Mouse (Mus musculus): ENCODE data around the gene Golm1.
A peak's percentile ranks its signal among the peaks of the same experiment; 100 is the strongest.

Golm1 gene

DNA sequence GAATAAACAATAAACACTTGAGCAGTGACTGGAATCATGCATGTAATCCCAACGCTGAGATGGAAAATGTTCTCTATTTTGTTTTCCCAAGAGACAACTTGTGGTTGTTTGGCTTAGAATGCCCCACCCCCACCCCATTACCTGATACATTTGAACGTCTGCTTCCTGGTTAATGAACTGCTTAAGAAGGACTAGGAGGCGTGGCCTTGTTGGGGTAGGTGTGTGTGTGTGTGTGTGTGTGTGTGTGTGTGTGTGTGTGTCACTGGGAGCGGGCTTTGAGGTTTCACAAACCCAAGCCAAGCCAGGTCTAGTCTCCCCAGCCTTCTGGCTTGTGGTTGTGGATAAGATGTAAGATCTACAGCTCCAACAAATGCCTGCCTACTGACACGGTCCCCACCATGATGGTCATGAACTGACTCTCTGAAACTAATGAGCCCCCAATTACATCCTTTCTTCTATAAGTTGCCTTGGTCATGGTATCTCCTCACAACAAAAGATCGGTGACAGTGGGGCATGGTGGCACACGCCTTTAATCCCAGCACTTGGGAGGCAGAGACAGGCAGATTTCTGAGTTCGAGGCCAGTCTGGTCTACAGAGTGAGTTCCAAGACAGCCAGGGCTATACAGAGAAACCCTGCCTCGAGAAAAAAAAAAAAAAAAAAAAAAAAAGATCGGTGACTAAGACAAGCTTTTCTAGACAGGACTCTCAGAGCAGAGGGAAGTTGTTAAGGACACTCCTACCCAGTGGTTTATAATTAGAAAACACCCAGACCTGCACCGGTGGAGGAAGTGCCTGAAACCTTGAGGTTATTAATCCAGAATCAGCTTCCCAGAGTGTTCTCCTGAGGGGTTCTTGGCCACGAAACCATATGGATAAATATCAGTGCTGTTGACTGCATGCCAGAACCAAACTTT, 962 bp upstream of the Golm1 start:
- DNase-seq (ENCODE audit: low spot score), result no peak

DNA sequence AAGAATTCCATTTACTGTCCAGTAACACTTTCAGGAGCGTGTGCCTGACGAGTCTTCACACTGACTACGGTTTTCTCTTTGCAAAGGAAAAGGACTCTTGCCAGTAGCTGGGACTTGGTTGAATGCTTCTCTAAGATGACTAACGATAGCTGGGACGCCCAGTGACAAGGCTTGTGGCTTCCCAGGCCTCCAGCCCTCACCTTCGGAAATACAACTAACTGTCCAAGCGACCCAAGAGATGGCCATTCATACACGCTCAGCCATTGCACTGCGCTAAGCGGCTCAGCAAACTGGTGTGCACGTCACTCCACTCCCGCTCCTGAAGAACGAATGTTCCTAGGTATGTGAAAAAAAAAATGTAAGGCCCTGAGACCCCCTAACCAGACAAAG, 855 bp downstream of the Golm1 start:
- no peak for DNase-seq (ENCODE audit: low spot score)

DNA sequence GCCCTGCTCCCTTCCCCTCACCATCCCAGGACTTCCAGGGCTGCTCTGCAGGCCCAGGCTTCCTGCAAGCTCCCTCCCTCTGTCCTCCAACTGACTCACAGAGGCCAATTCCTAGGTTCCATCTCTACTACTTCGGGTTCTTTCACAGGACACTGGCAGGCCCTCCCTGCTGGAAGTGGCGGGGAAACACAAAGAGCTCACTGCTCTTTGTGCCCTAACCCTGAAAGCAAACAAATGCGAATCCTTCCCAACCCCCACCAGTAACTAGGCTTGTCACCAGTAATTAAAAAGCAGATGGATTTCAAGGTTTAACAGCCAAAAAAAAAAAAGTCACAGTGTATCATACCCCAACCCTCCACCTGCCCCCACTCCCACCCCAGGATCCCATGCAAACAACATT, 1.4 kb downstream of the Golm1 start:
- no peak for DNase-seq (ENCODE audit: low spot score)

- DNase-seq (ENCODE audit: low spot score), result no peak
Observed at GRCm38 (mm10) chr13:59673597-59673996, 2.0 kb downstream of the Golm1 start.

DNA sequence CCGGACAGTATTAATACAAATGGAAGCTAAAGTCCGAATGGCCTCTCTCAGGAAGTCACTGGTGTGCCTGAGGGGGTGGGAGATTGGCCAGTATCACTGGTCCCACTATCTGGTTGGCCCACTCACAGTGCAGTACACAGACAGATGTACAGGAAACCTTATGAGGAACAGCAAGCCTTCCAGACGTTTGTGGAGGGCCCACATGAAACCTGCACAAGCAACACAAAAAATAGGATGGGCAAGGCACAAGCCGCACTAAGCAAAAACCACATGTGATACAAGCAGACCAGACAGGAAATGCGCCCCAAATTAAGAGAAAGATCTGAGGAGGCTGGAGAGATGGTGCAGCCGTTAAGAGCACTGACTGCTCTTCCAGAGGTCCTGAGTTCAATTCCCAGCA, 3.4 kb downstream of the Golm1 start:
- DNase-seq (ENCODE audit: low spot score), result no peak

GRCm38 (mm10) chr13:59671521-59671920, 4.1 kb downstream of the Golm1 start:
- no peak for DNase-seq (ENCODE audit: low spot score)

DNA sequence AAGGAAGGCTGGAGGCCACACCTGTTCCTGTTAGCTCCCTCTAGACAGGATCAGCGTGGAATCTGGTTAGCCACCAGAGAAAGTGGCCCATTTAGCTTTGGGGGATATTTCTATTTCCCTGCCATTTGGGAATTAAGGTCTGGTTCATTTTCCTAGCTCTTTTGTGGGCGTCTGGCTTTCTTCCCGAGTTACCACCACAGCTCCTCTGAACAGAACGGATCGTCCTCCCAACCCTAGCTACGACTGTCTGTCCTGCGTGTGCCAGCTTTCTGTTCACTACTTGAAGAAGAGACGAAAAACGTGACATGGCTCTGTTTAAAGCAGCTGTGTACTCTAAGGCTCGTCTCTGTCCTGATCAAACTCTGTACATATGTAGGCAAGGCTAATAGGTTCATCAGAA, 5.7 kb downstream of the Golm1 start:
- no peak for DNase-seq (ENCODE audit: low spot score)

GRCm38 (mm10) chr13:59668501-59669093, 7.0 kb downstream of the Golm1 start:
- DNase-seq (ENCODE audit: low spot score), result peak; percentile 60

- DNase-seq (ENCODE audit: low spot score), result no peak
Observed at GRCm38 (mm10) chr13:59667763-59668162, 7.8 kb downstream of the Golm1 start.

- DNase-seq (ENCODE audit: low spot score), result no peak
Observed at GRCm38 (mm10) chr13:59663939-59664712, 11.5 kb downstream of the Golm1 start.

DNA sequence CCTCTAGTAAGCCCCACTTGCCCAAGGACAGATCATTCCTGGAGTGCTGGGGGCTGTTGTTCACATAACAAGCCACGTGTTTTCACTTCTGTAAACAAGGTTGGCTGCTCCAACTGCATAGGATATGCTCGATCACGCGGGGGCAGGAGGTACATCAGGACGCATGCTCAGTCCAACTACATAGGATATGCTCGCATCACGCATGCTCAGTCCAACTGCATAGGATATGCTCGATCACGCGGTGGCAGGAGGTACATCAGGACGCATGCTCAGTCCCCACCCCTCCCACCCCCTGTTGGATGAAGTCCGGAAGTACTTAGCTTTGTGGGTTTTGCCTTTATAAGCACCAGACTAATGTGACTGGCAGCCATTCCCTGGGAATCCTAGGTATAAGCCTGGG, 13.6 kb downstream of the Golm1 start:
- DNase-seq (ENCODE audit: low spot score), result no peak

DNA sequence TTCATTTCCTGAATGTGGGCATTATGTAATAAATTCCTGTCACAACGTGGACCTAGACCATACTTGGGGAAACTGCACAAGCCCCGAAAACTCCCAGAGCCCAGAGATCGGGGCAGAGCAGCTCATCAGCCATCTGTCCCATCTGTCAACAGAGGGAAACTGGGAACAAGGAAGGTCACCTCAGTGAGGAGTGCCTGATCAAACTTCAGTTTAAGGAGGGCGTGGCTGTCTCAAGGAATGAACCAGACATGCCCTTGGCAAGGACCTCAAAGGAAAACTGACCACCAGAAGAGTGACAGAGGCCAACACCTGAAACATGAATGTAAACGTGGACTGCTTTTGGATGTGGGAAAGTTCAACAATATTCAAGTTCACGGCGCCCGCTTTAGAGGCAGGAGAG, 14.2 kb downstream of the Golm1 start:
- no peak for DNase-seq (ENCODE audit: low spot score)

- DNase-seq (ENCODE audit: low spot score), result no peak
Observed at GRCm38 (mm10) chr13:59660371-59660770, 15.2 kb downstream of the Golm1 start.

GRCm38 (mm10) chr13:59657781-59658180, 17.8 kb downstream of the Golm1 start:
- DNase-seq (ENCODE audit: low spot score), result no peak

DNA sequence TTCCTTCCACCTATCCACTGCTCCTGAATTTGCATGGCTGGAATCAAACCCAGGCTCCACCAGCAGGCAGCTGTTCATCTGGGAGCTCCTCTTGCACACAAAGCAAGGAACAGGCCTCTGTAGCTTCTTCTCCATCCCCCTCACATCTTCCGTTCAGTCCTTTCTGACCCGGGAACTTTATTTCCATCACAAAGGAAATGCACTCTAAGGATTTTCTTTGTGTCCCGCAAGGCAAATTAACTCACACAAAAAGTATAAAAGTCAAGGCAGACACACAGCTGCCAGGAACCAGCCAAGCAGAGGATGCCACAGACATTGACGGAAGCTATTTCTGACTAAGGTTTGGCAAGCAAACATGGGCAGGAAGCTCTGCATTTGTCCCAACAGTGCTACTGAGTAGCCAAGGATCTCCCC, 18.6 kb downstream of the Golm1 start:
- DNase-seq (ENCODE audit: low spot score), result no peak

- no peak for DNase-seq (ENCODE audit: low spot score)
Observed at GRCm38 (mm10) chr13:59656316-59656832, 19.2 kb downstream of the Golm1 start.

DNA sequence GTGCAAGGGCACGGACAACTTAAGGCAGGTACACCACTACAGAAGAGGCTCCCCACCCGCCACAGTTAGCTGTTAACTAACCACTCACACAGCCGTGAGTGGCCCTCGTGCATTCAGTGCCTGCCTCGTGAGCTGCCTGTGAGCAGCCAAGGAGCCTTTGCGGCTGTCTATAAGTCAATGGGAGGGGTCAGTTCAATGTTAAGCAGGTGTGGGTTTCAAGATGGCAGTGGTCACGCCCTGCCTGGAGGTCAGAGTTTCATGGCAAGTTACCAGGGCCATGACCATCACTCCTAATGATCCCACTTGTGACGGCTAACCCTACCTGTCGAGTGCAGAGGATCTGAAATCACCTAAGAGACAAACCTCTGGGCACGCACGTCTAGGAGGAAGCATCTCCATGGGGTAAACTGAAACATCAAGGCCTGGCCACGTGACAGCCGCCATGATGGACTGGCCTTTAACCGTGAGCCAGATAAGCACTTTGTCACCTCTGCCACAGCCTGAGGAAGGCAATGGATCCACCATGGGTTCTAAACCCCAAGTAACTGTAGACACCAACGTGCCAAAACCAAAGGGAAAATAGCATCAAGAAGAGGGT, 19.8 kb downstream of the Golm1 start:
- DNase-seq (ENCODE audit: low spot score), result no peak

DNA sequence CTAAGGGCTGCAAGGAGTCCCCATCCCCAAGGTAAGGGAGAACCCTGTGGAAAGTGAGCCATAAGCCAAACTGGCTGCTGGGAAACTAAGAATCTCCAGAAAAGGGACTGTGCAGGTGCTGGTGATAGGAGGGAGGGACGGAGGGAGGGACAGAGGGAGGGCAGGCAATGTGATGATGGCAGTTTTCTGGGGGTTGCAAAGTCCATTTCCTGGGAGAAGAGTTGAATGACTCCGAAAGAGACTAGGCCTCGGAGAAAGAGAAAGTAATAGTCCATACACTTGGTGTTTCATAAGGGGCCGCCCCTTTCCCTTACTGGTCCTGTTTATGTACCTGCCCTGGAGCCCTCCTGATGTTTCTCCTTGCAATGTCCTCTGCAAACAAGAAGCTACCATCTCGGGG, 21.1 kb downstream of the Golm1 start:
- DNase-seq (ENCODE audit: low spot score), result no peak

DNA sequence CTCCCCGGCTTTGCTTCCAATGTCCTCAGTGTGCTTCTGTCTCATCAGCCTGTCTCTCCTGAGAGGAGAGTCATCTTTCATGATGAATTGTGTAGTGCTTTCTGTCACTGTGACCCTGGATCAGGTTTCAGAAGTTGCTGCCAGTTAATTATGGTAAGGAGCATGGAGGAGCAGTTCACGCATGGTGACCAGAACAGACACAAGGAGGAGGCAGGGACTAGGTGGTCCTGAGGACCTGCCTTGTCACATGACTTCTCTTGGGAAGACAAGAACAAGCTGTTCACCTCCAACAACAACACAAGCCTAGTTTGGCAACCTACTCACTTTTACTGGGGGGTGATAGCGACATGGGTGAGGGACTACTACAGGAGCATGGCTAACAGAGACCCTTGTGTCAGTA, 22.5 kb downstream of the Golm1 start:
- DNase-seq (ENCODE audit: low spot score), result no peak

GRCm38 (mm10) chr13:59652651-59653050, 23.0 kb downstream of the Golm1 start:
- DNase-seq (ENCODE audit: low spot score), result no peak

- no peak for DNase-seq (ENCODE audit: low spot score)
Observed at GRCm38 (mm10) chr13:59649781-59650180, 25.8 kb downstream of the Golm1 start.

- no peak for DNase-seq (ENCODE audit: low spot score)
Observed at GRCm38 (mm10) chr13:59648598-59648997, 27.0 kb downstream of the Golm1 start.
